Mouse (Mus musculus) right cerebral cortex, postnatal 25 days (tissue): ENCODE measurements around the gene Gm49387.

Experiments
- DNase-seq: peaks from one replicate; pipeline ENCODE4 v3.0.0; 2022

Gm49387 gene

GRCm38 (mm10) chr14:31661671-31662554 lies 21.2 kb upstream of the Gm49387 start:
- DNase-seq = peak; percentile 89

GRCm38 (mm10) chr14:31660312-31661093 lies 19.8 kb upstream of the Gm49387 start:
- no peak for DNase-seq

DNA sequence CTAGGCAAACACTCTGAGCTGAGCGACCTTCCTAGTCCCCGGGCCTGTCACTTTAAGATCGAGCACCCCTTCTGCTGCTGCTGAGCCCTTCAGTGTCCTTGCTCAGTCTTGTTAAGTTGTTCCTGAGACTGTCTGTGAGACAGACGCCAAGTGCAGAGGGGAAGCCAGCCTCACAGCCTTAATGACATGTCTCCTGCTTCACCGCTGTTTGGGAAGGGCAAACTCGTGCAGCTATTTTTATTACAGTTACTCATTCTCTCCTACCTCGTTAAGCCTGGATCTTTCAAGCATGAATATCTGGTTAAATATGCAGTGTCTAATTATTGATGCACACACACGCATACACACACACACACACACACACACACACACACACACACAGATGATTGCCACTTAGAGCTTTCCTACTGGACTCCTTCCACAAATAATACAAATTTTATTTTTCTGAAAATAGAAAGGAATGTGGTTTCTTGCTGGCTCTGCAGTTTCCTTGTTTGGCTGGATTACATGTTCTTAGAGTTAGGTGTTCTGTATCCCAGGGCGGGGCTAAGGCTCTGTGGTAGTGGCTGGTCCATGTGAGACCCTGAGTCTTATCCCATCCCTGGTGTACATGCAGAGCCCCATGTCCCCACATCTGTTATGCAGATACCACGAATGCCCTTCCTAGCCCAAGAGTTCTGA lies 19.0 kb upstream of the Gm49387 start:
- DNase-seq = no peak

DNA sequence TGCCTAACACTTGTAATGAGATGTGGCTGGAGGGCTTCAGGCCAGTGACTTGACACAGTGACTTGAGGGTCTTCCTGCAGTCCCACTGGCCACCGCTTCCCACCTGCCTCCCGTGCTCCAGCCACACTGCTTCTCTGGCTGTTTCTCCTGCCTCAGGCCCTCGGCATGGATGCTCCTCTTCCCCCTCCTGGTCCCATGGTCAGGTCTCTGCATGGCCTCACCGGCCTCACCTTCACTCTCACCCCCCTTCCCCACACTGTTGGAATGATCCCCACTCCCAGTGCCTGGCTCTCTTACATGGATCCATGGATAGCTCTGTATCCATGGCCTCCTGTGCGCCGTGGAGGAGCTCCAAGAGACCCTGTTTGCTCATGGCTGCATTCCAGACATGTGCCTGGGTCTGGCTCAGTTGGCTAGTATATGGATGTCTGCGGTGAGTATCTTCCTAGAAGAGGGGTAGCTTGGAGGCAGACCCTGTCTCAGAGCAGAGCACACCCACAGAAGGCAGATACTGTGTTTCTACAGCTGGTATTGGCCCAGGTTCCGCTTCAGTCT lies 17.5 kb upstream of the Gm49387 start:
- DNase-seq = no peak

DNA sequence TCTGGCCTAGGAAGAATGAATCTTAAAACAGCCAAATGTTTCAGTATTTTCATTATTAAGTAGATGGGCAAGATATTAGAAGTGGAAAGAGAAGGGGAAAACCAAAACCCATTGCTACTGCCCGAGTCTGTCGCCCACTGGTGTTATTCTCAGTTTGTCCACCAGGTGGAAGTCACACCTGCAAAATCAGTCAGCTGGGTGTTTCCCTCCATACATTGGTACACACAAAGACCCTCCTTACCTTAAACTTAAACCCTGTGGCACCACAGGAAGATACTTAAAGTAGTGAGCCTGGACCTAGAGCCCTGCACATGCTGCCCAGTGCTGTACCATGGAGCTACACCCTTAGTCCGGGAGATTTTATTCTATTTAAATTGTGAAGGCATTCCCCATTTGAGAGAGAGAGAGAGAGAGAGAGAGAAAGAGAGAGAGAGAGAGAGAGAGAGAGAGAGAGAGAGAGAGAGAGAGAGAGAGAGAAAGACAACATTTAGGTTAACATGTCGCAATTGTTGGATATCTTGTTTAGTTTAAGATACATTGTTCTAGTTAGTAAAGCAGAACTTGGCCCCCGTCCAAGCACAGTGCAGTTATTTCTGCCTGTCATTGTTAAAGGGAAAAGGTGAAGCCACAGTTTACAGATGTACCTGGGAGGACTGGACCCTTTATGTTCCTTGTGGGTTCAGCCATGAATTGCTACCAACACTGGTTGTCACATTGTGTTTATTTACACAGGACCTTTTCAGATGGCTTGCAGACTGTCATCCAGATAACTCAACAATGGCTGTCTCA lies 16.4 kb upstream of the Gm49387 start:
- DNase-seq = peak; percentile 73

GRCm38 (mm10) chr14:31656386-31656785 lies 15.7 kb upstream of the Gm49387 start:
- DNase-seq = no peak

DNA sequence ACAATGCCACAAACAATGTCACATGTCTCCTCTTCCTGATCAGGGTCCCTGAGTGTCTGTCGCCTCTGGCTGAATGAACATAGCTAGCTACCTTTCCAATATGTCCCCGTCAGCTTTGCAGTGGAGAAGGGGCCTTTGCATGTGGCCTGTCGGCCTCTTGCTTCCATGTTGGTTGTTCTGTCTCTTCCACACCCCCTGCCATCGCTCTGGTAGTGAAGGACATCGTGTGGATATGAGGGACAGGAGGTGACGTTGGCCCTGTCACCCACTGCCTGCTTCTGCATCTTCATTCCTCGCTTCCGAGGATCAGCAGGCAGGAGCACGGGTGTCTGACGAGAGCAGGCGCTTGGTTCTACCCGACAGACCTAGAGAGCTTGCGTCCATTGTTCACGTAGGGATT lies 14.7 kb upstream of the Gm49387 start:
- DNase-seq = no peak

DNA sequence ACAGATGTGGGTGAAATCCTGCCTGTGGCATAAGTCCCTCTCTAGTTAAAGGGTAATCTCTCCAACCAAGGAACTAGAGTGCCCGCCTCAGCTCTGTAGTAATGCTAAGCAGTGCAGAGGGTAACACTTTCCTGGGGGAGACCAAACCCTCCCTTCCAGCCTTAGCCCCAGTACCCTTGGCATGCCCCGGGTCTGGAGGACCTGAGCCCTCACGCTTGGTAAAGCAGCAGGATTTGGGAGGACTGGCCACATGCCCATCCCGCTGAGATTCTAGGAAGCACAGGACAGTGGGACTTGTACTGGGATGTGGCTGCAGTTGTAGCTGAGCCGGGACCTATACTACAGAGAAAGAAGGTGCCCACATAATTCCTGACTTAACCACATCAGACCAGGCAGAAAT lies 14.1 kb upstream of the Gm49387 start:
- DNase-seq = no peak

DNA sequence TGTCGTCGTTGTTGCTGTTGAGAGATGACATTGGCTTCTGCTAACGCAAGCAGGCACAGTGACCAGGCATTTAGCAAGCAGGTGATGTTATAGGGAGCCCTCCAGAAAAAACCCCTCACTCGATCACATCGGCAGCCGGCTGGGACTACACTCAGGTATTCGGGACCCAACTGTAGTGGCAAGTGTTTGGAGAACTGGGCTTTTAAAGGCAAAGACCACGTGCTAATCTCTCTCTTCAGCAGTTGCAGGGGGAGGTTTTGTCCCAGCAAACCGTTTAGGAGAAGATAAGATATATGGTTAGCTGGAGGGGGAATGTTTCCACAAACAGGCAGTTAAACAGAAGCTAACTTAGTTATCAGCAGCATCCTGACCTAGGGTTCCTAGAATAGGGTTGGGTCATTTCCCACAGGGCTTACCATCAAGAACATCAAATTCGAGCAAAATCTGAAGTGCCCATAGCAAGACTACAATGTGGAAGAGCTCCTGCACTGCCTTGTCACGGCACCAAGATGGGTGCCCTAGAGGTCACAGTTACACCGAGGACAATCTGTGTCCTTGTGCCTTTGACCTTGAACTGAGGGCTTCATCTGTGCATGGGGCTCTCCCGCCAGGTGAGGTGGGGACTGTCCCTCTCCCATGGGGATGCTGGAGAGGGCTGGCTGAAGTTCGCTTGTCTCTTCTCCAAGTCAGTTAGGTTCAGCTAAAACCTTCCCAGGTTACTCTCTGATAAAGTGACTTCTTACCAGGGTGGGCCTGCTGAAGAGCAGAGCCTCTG lies 12.6 kb upstream of the Gm49387 start:
- no peak for DNase-seq

DNA sequence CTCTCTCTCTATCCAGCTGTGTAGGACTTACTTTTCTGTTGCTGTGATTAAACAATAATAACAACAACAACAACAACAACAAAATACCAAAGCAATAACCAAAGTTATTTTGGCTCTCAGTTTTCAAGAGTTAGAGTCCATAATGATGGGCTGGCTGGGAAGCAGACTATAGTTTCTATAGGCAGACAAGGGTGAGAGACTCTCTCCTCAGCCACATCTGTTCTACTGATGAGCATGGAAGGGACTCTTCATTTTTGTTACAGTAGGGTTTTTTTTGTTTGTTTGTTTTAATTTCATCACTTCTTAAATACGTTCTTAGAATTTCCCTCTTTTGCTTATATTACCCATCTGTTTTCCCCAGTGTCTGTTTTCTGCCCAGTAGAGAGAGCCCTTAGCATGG lies 11.9 kb upstream of the Gm49387 start:
- no peak for DNase-seq

DNA sequence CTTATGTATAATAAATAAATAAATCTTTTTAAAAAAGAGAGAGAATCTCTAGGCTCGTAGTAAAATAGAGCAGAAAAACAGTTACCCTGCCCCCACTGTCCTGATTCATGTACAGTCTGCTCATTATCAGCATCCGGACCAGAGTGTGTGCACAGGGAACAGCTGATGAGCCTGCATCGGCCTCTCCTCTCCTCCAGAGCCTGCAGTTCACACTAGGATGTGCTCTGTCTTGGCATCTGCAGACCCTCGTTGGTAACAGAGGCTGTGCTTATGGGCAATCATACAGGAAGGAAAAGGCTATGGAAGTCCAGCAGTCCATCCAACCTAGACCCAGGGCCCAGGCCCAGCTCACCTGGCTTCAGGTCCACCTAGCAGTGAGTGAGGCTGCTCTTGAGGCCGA lies 11.4 kb upstream of the Gm49387 start:
- no peak for DNase-seq

DNA sequence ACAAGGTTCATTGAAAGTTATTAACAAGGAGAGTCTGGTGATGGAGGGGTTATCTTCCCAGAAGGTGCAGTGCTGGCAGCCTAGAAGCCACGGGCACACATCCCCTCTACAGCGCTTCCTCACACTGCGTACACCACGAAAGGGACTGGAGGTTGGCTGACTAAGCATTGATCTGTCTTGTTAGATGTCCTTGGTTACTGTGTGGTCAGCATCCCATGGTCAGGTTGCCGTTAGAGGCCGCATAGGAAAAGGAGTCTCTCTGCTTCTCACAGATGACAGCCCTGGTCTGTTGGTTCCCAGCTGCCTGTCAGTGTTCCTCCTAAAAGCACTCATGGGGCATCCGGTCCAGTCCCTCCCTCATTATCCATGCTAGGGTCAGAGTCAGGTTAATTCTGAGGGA lies 10.5 kb upstream of the Gm49387 start:
- DNase-seq = no peak

DNA sequence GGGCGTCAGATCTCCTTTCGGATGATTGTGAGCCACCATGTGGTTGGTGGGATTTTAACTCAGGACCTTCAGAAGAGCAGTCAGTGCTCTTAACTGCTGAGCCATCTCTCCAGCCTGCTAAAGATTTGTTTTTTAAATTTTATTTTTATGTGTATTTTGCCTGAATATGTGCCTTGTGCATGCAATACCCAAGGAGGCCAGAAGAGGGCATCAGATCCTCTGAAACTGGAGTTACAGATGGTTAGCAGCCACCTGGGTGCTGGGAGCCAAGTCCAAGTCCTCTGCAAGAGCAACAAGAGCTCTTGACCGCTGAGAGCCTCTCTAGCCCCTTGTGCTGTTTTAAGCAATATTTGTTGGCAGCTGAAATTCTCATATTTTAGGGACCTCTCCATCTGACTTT lies 9.7 kb upstream of the Gm49387 start:
- no peak for DNase-seq

DNA sequence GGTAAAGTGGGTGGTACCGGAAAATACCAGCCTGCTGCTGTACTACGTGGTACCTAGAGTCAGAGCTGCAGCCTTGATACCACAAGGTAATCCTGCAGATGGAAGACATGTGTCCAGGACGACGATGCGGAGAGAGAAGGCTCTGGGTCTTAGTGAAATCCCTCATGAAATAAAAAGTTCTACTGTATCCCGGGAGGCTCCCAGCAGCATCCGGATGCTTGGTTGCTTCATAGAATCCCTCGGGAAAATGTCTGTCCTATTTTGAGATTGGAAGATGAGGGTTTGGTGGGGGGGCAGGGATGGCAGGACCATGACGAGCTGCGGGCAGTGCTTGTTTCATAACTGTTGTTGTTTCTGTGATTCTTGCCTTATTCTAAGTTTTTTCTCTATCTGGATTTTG lies 7.3 kb upstream of the Gm49387 start:
- DNase-seq = no peak

DNA sequence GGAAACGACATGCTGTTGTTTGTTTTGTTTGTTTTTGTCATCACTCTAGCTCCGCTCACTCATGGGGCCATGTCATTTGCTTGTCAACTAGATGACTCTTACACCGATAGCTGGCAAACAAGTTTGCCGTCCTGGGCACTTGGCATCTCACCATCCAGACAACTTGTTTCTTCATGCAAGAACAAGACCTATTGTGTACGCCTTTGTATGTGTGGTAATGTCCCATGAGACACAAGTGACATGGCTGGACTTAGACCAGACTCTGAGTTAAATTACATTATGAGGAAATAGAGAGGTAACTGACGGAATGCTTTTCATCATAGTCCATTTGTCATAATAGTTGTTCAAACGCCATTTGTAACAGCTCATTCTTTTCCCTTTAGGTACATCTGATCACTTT lies 5.2 kb upstream of the Gm49387 start:
- DNase-seq = no peak

GRCm38 (mm10) chr14:31644931-31645547 lies 4.4 kb upstream of the Gm49387 start:
- no peak for DNase-seq

- DNase-seq = no peak
These were observed 3.6 kb upstream of the Gm49387 start for GRCm38 (mm10) chr14:31644183-31644830.

DNA sequence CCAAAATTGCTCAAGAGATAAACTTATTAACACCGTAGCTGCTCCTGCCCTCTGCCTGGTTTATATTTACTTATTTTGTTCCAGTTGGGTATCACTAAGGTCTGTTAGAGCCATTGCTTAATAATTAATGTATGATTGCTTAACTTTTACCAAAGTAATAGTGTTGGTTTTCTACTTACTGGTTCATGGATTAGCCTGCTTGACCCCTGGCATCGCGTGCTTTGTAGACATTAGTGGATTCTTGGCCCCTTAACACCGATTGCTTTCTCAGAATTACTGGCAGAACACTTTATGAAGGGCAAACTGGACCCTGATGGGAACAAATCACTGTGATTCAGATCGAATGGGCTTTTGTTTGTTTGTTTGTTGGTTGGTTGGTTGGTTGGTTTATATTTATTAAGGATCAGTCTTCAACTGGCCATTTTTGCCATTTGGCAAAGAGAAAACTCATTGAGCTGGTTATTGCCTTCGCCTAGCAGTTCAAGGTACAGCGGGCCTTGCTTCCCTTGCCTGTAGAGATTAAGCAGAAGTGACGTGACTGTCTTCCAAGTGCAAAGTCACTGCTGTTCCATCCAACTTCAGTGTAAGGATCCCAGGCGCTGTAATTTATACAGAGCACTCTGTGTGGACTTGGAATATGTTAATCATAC lies 953 bp upstream of the Gm49387 start:
- DNase-seq = no peak

DNA sequence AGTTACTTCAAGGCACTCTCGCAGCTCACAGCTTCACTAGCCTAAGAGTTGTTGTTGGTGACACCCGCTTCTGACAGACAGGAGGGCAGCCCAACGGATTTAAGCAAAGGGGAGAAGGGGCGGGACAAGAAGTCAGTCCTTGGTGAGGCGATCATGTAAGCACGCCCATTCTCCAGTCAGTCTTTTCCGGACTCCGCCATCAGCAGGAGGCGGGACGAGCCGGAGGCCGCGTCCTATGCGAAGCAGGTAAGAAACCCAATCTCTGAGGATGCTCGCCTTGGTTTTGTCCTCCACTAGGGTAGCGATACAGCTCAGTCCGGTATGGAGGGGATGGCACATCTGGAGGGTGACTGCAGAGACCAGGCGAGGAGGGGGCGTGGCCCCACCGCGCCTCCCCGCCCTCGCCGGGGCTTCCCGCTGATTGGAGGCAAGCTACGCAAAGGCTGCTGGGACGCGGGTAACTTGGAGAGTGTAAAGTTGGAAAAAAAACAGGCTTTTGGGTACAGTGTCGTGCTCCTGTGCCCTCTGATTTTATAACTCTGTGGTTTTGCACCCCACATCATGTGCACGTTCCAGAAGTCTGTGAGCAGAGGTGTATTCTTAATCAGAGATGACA lies 320 bp upstream of the Gm49387 start, which contains the start of the genes Btd and Hacl1:
Gene Btd, plus strand, starts transcription at position 139 of the 616 bp plus-strand sequence.
Gene Hacl1, minus strand, starts transcription at position 397 of the 616 bp plus-strand sequence.
- peak; percentile 87 for DNase-seq
